Mouse (Mus musculus) WW6 (cell line): ENCODE data around the gene Gm8300.
A peak's percentile ranks its signal among the peaks of the same experiment; 100 is the strongest.
"Not testable (repeated sequence)": the region's sequence is repeated elsewhere in the genome, so short reads cannot be mapped to it uniquely, and the experiment has no call there.

Experiments
- DNase-seq: peaks from one replicate; pipeline ENCODE4 v3.0.0-alpha.2; 2013; ENCODE audit warnings: low read depth, low spot score

The Gm8300 gene

DNA sequence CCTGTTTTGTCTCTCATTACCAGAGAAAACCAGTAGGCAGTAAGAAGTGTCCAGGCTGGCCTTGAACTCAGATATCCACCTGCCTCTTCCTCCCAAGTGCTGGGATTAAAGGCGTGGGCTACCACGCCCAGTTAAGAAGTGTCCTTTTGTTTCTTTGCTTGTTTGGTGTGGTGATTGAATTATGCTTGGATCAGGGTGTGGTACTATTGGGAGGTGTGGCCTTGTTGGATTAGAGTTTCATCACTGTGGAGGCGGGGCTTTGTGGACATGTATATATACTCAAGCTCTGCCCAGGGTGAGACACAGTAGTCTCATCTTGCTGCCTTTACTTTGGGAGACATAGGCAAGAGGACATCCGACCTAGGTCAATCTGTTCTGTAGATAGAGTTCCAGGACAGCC, at the start of gene Gm8300:
Gene Gm8300, plus strand, starts transcription at position 301 of the 400 bp plus-strand sequence.
- not testable (repeated sequence) for DNase-seq

DNA sequence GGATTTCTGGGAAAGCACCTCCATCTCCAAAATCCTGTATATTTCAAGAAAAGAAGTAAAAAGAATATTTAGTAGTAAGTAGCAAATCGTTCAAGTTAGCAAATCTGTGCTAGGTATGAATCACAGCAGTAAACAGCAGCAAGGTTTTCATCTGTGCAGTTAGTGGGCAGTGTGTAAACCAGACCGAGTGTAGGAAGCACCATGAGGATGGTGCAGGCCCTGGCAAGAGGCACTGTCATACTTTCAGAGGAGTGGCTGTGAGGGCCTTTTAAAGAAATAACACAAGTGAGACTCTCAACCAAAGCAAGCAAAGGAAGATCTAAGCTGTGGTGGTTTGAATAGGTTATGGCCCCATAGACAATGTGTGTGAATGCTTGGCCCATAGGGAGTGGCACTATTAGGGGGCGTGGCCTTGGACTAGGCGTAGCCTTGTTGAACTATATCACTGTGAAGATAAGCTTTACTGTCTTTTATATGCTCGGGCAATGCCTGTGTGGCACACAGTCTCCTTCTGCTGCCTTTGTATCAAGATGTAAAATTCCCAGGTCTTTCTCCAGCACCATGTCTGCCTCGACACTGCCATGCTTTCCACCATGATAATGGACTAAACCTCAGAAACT, 49.3 kb upstream of the Gm8300 start:
- no peak for DNase-seq

DNA sequence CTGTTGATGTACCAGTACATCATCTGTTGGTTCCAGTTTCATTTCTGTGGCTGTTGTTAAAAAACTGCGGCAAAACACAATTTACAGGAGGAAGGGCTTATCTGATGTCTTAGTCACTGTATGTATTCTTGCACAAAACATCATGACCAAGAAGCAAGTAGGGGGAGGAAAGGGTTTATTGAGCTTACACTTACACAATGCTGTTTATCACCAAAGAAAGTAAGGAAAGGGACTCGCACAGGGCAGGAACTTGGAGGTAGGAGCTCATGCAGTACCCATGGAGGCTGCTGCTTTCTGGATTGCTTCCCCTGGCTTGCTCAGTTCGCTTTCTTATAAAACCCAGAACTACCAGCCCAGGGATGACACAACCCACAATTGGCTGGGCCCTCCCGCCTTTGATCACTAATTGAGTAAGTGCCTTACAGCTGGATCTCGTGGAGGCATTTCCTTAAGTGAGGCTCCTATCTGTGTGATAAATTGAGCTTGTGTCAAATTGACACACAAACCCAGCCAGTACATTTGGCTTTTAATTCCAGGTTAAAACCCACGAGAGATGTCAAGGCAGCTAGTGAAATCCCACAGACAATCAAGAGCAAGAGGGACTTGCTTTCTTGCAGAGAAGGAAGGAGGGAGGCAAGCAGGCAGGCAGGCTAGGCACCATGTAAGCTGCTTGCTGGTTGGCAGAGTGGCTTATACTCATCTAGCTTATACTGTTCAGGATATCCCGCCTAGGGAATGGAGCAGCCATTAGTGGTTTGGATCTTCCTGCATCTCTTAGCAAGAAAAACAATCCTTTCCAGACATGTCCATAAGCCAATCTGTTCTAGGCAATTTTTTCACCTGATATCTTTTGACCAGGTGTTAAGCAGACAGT, 43.6 kb upstream of the Gm8300 start:
- DNase-seq = no peak

DNA sequence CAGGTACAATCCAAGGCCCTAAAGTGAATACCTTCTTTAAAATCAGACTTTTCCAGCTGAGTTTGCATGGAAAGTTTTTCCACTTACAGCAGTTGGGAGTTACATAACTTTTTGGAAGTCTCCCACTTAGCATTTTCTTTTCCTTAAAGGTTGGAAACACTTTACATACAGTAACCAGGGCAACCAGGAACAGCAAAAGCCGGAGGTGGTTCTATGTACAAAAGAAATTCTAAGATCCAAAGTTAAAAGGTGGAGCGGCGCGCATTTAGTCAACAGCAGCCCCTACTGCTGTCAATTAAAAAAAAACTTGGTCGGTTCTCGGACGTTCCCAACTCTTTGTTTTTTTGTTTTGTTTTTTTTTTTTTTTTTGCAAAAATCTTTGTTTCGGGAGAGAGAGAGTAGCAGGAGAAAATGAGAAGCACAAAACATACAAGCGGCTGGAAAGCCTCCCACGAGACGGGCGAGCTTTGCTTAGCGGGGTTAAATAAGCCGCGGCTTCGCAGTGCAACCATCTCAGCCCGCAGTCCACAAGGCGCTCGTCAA, 42.6 kb upstream of the Gm8300 start:
- DNase-seq = no peak

DNA sequence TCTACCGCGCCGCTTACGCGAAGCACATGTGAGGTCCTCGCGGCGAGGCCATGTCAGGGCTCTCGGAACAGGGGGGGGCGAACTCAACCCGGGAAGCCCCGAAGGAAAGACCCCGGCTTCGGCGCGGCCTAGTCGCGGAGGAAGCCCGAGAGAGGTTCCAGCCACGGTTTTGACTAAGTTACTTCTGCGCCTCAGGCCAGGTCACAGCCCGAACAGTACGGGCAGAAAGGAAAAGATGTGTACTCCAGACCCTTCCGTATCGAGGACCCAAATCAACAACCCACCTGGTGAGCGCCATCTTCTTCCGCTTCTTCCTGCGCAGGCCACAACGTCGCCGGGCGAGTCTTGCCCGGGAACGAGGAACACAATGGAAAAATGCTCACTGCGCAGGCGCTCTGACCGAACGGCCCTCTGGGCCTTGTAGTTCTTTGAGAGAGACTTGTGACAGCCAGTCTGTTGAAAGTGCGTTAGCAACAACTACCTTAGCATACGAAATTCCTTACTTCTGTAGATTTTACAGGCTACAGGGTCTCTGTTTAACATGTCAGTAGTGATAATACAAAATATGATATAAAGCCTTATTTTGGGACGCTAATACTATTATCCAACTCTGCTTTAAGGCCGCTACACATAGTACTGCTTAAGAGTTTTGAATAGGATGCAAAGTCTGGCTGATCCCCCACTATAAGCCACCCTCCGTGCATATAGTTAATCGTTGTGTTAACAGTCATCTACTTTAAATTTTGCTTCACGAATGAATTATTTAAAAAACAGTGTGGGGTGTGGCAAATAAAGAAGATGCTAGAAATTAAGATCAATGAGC, 41.9 kb upstream of the Gm8300 start, which contains the start of gene Snw1:
Gene Snw1, minus strand, starts transcription at position 311 of the 823 bp plus-strand sequence.
- peak; percentile 84 for DNase-seq

DNA sequence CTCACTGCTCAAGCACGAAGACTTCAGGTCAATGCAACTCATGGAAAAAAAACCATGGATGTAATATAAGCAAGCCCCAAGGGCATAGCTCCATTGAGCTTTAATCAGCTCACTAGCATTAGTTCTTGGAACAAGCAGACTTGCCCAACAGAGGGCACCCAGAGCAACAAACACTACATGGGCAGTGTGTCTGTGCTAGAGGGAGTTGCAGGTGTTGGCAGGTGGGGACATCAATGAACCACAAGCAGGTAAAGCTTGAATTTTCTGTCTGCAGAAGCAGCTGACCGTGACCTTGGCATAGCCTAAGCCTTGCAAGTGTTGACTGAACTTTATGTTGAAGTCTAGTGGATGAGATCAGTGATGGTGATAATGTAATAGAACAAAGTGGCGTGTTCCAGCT, 39.4 kb upstream of the Gm8300 start:
- DNase-seq = no peak

DNA sequence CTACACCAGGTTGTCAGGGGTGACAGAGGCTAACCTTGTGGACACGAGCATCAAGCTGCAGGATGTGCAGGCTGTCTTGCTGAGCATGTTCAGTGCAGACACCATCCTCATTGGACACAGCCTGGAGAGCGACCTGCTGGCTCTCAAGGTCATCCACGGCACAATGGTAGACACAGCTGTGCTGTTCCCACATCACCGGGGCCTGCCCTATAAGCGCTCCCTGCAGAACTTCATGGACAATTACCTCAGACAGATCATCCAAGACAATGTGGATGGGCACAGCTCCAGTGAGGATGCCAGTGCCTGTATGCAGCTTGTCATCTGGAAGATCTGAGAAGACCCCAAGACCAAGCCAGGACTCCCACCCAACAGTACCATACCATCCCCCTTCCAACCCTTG, 31.6 kb upstream of the Gm8300 start:
- DNase-seq = not testable (repeated sequence)

DNA sequence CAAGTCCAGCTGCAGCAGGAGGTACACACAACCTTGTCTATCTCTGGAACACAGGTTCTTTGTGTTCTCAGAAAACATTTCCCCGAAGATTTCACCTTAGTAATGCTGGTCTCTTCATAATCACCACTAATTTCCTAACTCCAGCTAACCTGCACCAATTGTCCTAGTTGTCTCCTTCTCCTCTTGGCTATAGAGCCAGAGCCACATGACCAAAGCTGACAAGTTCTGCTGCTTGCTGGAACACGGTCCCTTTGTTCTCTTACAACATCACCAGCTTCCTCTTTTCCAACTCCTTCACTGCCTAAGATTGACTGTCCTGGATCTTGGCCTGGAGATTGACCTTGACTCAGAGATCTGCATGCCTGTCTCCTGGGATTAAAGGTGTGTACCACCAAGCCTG, 25.4 kb upstream of the Gm8300 start:
- DNase-seq = not testable (repeated sequence)

DNA sequence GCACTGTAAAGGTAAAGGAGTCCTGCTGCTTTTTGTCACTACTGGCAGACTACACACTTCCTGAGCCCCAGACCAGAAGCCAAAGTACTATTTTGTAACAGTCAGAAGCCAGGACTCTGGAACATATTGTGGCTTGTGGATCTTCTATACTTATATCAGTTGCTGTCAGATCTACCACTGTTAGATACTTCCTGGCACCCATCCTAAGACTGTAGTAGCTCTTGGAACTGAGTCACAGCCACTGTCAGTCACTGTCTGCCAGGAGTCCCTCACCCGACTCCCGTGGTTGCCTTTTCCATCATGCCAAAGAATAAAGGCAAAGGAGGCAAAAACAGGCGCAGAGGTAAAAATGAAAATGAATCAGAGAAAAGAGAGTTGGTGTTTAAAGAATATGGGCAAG, 19.7 kb upstream of the Gm8300 start, which contains the start of gene Gm5788:
Gene Gm5788, plus strand, starts transcription at position 301 of the 400 bp plus-strand sequence.
- not testable (repeated sequence) for DNase-seq

DNA sequence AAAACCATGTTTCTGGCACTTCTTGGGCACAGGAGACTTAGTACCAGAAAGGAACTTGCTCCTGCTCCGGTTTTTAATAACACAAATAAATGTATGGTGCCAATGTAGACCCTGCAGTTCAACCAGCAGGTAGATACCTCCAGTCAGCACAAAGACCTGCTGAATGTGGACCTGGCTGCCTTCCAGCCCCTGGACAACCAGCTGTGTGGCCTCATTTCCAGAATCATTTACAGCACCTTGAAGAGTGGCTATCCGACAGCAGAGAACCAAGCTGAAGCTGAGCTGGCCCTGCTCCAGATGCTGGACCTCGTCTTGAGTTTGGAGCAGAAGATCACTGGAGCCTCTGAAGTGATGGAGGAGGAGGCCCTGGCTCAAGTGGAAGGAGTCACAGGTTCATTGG, 5.5 kb downstream of the Gm8300 start:
- not testable (repeated sequence) for DNase-seq

DNA sequence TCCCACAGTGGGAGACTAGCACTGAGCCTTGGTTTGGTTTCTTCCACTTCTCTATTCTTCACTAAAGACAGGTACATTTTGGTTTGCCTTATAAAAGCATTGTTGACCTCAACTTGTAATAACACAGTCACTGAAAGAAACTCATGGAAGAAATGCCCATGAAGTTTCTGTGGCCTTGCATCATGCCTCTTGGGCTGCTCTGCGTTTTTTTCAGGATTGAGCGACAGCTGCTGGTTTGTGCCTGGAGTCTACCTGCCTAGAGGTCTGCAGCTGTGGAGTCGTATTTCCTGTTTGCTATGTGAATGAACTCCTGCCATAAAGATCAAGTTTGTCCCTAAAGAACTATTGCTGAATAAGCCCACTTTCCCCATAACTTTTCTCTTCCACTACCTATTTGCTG, 29.8 kb downstream of the Gm8300 start:
- DNase-seq = no peak

DNA sequence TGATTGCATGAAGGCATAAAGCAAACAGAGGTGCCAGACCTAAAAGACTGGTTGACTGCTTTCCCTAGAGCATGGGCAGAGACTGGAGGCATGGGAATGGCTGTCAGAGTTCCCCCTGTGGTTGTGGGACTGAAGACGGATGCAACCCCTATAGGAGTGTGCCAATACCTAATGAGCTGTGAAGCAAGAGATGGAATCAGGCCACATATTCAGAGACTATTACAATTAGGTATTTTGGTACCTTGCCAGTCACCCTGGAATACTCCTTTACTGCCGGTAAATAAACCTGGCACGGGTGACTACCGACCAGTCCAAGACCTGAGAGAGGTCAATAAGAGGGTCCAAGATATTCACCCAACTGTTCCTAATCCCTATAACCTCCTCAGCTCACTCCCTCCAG, 36.5 kb downstream of the Gm8300 start:
- not testable (repeated sequence) for DNase-seq
